Mouse (Mus musculus) midbrain, embryonic 15.5 days (tissue): ENCODE measurements around the gene Ccna2. TPM values are rescaled to one million over a fixed set of nuclear protein-coding genes. Genes with fewer than 3 reads are reported as not detected.

Experiments used
- ATAC-seq: fragments of 200-750 bp; cut with Nextera tagmentation; replicated peaks from 2 replicates; pipeline ENCODE4 v1.8.0; 2017; ENCODE audit warnings: moderate TSS enrichment
- H3K27ac ChIP-seq: fragments of 300-500 bp; sonication (generic); 2 replicates; pipeline ENCODE4 v1.5.1; 2015; ENCODE audit warnings: mild to moderate bottlenecking, inconsistent platforms
- H3K27me3 ChIP-seq: fragments of 300-500 bp; sonication (generic); replicated peaks from 2 replicates; pipeline ENCODE4 v1.6.1; 2015; ENCODE audit warnings: inconsistent platforms
- H3K36me3 ChIP-seq: fragments of 300-500 bp; sonication (generic); replicated peaks from 2 replicates; pipeline ENCODE4 v1.6.1; 2015; ENCODE audit warnings: inconsistent platforms
- H3K4me1 ChIP-seq: fragments of 300-500 bp; sonication (generic); 2 replicates; pipeline ENCODE4 v1.6.1; 2015; ENCODE audit warnings: inconsistent platforms
- H3K4me2 ChIP-seq: fragments of 300-500 bp; sonication (generic); 2 replicates; pipeline ENCODE4 v1.6.1; 2015; ENCODE audit warnings: inconsistent platforms, mild to moderate bottlenecking, moderate library complexity
- H3K4me3 ChIP-seq: fragments of 300-500 bp; sonication (generic); 2 replicates; pipeline ENCODE4 v1.5.1; 2015; ENCODE audit warnings: mild to moderate bottlenecking, inconsistent platforms
- H3K9ac ChIP-seq: fragments of 300-500 bp; sonication (generic); 2 replicates; pipeline ENCODE4 v1.6.1; 2015; ENCODE audit warnings: mild to moderate bottlenecking, inconsistent platforms
- H3K9me3 ChIP-seq: fragments of 300-500 bp; sonication (generic); 2 replicates; pipeline ENCODE4 v1.6.1; 2016; ENCODE audit warnings: inconsistent platforms
- WGBS: fragments of 180-500 bp; shearing (Covaris S2); methylation state at CpG from one replicate; pipeline ENCODE4 v1.1.7; 2015; ENCODE audit warnings: mixed read lengths; 5-methylcytosine and 5-hydroxymethylcytosine counted together
- polyA plus RNA-seq: library from polyadenylated mRNA; unstranded; fragments of >200 nt; fragmentation: Nextera tagmentation; extraction: Ambion mirVana; gene quantifications from 2 replicates; pipeline ENCODE4 v1.2.1, GENCODE M21; 2015

The Ccna2 gene
- polyA plus RNA-seq, 1 experiment from 2014 or later, result 28.0 TPM

DNA sequence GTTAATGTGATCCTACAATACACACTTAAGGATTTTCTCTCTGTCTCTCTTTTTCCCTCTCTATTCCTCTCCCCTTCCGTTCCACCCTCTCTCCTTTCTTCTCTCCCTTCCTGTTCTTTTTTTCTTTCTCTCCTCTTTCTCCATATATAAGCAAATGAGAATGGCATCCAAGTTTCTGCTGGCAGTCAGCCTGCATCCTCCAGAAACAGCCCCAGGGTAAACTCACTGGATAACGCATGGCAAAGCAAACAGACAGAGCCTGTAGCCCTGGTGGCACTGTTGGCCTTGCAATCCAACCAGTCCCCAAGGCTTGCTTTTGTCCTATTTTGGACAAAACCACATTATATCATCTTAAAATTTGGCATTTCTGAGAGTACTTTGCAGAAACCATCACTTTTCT, 40.7 kb downstream of the Ccna2 start:
- H3K36me3 ChIP-seq, result no peaks in the 10 kb centered on the region
- H3K9ac ChIP-seq, result no peak overlapping the region
- WGBS, result 41% methylated on average over 2 of the region's 2 CpGs
- H3K27me3 ChIP-seq, result 0 out of 2 replicates have a peak, but pooled peaks cover 3% of the 10 kb centered on the region
- 0 out of 2 replicates have a peak, but pooled peaks cover 2% of the 10 kb centered on the region for H3K4me1 ChIP-seq
- no peak overlapping the region for H3K4me3 ChIP-seq
- H3K9me3 ChIP-seq, result no peaks in the 10 kb centered on the region; the same call in 1 of the 2 replicates
- H3K27ac ChIP-seq, result no peak overlapping the region
- no peak overlapping the region for H3K4me2 ChIP-seq
- ATAC-seq, result no peak

DNA sequence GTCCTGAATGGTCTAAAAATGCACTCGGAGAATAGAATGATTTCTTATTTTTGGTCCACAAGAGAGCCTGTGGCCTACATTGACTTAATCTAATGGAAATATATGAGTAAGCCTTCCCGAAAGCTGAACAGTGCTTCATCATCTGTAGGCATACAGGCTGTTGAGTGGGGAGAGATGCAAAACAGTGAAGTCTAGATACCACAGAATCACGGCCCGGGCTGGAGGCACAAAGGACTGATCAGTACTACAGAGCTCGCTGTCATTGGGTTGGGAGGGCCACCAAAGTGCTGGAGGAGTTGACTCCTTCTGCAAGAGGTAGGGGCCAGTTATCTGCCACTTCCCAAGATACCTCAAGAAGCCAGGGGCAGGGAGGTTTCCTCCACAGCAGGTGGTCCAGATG, 41.2 kb downstream of the Ccna2 start:
- Histone ChIP-seq H3K4me3 (no peak overlapping the region), H3K4me1 (0 out of 2 replicates have a peak, but pooled peaks cover 2% of the 10 kb centered on the region), H3K36me3 (no peaks in the 10 kb centered on the region), H3K27me3 (0 out of 2 replicates have a peak, but pooled peaks cover 3% of the 10 kb centered on the region), H3K9ac (no peak overlapping the region), H3K27ac (no peak overlapping the region), H3K4me2 (no peak overlapping the region), H3K9me3 (no peaks in the 10 kb centered on the region; the same call in 1 of the 2 replicates)
- 81% methylated on average over 5 of the region's 5 CpGs for WGBS
- no peak for ATAC-seq

DNA sequence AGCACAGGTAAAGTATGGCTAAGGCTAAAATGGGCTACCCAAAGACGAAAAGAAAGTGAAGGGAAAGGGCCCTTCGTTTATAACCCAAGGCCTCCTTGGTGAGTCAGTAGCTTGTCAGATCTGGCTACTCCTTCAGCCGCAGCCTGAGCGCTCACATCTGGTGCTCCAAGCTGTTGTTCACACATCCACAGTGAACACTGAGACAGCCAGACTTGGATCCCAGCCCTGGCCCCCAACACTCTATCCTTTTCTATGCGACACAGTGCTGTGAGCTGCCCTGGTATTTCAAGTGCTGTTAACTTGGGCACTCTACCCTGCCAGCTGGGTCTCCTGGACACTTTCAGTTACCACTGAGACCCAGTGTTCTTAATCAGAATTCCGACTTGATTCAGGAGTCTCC, 41.6 kb downstream of the Ccna2 start:
- WGBS, result 87% methylated on average over 6 of the region's 6 CpGs
- no peaks in the 10 kb centered on the region for H3K36me3 ChIP-seq
- no peak for ATAC-seq
- no peaks in the 10 kb centered on the region; the same call in 1 of the 2 replicates for H3K9me3 ChIP-seq
- no peak overlapping the region for H3K9ac ChIP-seq
- 0 out of 2 replicates have a peak, but pooled peaks cover 2% of the 10 kb centered on the region for H3K4me1 ChIP-seq
- H3K4me2 ChIP-seq, result no peak overlapping the region
- H3K27ac ChIP-seq, result no peak overlapping the region
- 0 out of 2 replicates have a peak, but pooled peaks cover 3% of the 10 kb centered on the region for H3K27me3 ChIP-seq
- H3K4me3 ChIP-seq, result no peak overlapping the region

- no peak overlapping the region for H3K9ac ChIP-seq
- WGBS, result 80% methylated on average over 3 of the region's 3 CpGs
- no peak for ATAC-seq
- H3K4me3 ChIP-seq, result no peak overlapping the region
- no peak overlapping the region for H3K27ac ChIP-seq
- H3K36me3 ChIP-seq, result no peaks in the 10 kb centered on the region
- no peak overlapping the region for H3K4me2 ChIP-seq
- no peaks in the 10 kb centered on the region; the same call in 1 of the 2 replicates for H3K9me3 ChIP-seq
- peaks cover 9% of the 10 kb centered on the region for H3K4me1 ChIP-seq
- peaks cover 14% of the 10 kb centered on the region for H3K27me3 ChIP-seq
Measured at GRCm38 (mm10) chr3:36524466-36524865, 47.5 kb downstream of the Ccna2 start.

- WGBS, result 3% methylated on average over 4 of the region's 4 CpGs
- Histone ChIP-seq H3K9ac (no peak overlapping the region), H3K4me3 (no peak overlapping the region), H3K36me3 (no peaks in the 10 kb centered on the region), H3K4me2 (peak overlapping the region; percentile 100; the same call in 1 of the 2 replicates), H3K27me3 (peaks cover 14% of the 10 kb centered on the region), H3K27ac (no peak overlapping the region), H3K9me3 (no peaks in the 10 kb centered on the region), H3K4me1 (peaks cover 9% of the 10 kb centered on the region)
- ATAC-seq, result no peak
Measured at GRCm38 (mm10) chr3:36522137-36522536, 49.8 kb downstream of the Ccna2 start.

DNA sequence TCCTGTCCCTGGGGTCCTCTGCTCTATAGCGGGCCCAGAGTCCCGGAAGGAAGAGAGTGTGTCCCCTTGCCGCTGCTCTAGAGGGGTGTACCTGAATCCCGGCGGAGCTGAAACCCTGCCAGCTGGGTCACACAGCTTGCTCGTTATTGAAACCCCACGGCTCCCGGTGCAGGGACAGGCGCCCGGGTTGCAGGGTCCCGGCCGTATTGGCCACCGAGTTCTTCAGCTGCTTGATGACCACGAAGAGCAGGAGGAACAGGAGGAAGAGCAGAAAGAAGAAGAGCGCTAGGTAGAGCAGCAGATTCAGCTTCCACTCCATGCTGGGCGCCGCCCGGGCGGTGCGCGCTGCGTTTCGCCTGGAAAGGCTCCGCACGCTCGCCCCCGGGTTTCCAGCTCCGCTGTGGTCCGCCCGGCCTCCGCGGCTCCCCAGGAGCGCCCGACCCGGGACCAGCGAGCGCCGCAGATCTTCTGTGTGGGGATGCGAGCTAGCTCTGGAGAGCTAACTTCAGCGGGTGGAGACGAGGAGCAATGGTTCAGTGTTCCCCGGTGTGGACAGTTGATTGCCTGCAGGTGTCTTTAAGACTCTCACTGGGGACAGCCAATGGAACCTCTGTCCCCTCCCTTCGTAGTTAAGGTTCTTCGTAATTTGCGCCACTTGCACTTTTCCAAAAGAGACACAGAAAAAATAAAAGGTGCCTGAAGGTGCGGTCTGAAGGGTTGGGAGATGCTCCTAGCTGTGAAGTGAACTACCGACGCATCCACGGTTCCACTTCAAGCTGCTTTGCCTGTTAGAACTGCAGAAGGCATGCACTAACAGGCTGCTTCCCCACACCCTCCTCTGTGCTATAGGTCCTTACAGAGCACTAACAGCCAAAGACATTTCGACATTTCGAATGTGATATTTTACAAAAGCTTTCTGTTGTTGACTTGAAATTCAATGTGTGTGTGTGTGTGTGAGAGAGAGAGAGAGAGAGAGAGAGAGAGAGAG, 50.6 kb downstream of the Ccna2 start, which contains the start of gene Gm11549:
Gene Gm11549 (minus strand): TSS at position 741 of the 988 bp plus-strand sequence.
- ATAC-seq, result peak; percentile 87
- Histone ChIP-seq H3K36me3 (no peaks in the 10 kb centered on the region), H3K27me3 (peaks cover 14% of the 10 kb centered on the region), H3K4me3 (peak within 1 kb of the TSS; percentile 71), H3K9me3 (no peaks in the 10 kb centered on the region), H3K27ac (no peak within 1 kb of the TSS), H3K4me1 (peaks cover 9% of the 10 kb centered on the region), H3K4me2 (peak within 1 kb of the TSS; percentile 100), H3K9ac (peak within 1 kb of the TSS; percentile 60)
- under 1% methylated on average over 51 of the region's 51 CpGs for WGBS

- H3K4me3 ChIP-seq, result no peak overlapping the region
- WGBS, result 90% methylated on average over 9 of the region's 9 CpGs
- H3K9ac ChIP-seq, result no peak overlapping the region
- peaks cover 4% of the 10 kb centered on the region for H3K4me1 ChIP-seq
- no peaks in the 10 kb centered on the region for H3K36me3 ChIP-seq
- peaks cover 8% of the 10 kb centered on the region for H3K27me3 ChIP-seq
- no peak overlapping the region for H3K27ac ChIP-seq
- no peak for ATAC-seq
- no peak overlapping the region for H3K4me2 ChIP-seq
- no peaks in the 10 kb centered on the region for H3K9me3 ChIP-seq
Measured at GRCm38 (mm10) chr3:36516196-36516595, 55.8 kb downstream of the Ccna2 start.

Other genes with a start within 250 kb of the Ccna2 start
- gene Anxa5, start 96.3 kb downstream of the Ccna2 start, polyA plus RNA-seq, result 68.7 and 84.1 TPM in 2 replicates
- gene 1810062G17Rik, start 96.2 kb downstream of the Ccna2 start, polyA plus RNA-seq, result 0.19 and 0.32 TPM in 2 replicates
- gene Gm11549, start 50.3 kb downstream of the Ccna2 start, polyA plus RNA-seq, result 0.34 and 0.39 TPM in 2 replicates
- gene Exosc9, start 19.5 kb downstream of the Ccna2 start, polyA plus RNA-seq, result 79.4 and 82.0 TPM in 2 replicates
- gene Bbs7, start 41.3 kb upstream of the Ccna2 start, polyA plus RNA-seq, result 22.3 and 24.9 TPM in 2 replicates
- gene Trpc3, start 118.0 kb upstream of the Ccna2 start, polyA plus RNA-seq, result 7.9 and 8.8 TPM in 2 replicates